Mouse (Mus musculus) E14TG2a.4 (cell line): Measurements from ENCODE around the gene Cks2.

Source experiments
- CTCF ChIP-seq: conservative IDR thresholded peaks from 2 replicates; pipeline ENCODE4 v1.5.1; 2014; ENCODE audit warnings: low read length
- POU5F1 ChIP-seq: IDR thresholded peaks from 2 replicates; pipeline ENCODE4 v1.6.1; 2014; ENCODE audit warnings: low read length, borderline replicate concordance

- TF ChIP-seq CTCF = no peak
- TF ChIP-seq POU5F1 = no peak
These were observed 2.7 kb downstream of the Cks2 start for GRCm38 (mm10) chr13:51647770-51648169.
